Mouse (Mus musculus): ENCODE results near the gene Invs.
"Not testable (repeated sequence)": the region's sequence is repeated elsewhere in the genome, so short reads cannot be mapped to it uniquely, and the experiment has no call there.

Invs gene

GRCm38 (mm10) chr4:48328042-48328441 lies 48.5 kb downstream of the Invs start:
- no peak for DNase-seq

- DNase-seq: peak; percentile 12
These were observed 53.0 kb downstream of the Invs start for GRCm38 (mm10) chr4:48332453-48333051.

GRCm38 (mm10) chr4:48334927-48335763 lies 55.6 kb downstream of the Invs start:
- no peak for DNase-seq

GRCm38 (mm10) chr4:48342705-48343104 lies 63.1 kb downstream of the Invs start:
- no peak for DNase-seq

GRCm38 (mm10) chr4:48362367-48362766 lies 82.8 kb downstream of the Invs start:
- DNase-seq: no peak

- DNase-seq: no peak
These were observed 91.5 kb downstream of the Invs start for GRCm38 (mm10) chr4:48371037-48371436.

- peak; percentile 89 for DNase-seq
These were observed 101.4 kb downstream of the Invs start for GRCm38 (mm10) chr4:48380940-48381339.

GRCm38 (mm10) chr4:48382506-48382905 lies 102.9 kb downstream of the Invs start:
- DNase-seq: no peak

- DNase-seq: no peak
These were observed 117.4 kb downstream of the Invs start for GRCm38 (mm10) chr4:48396949-48397348.

- DNase-seq: no peak
These were observed 123.6 kb downstream of the Invs start for GRCm38 (mm10) chr4:48403066-48403640.

- DNase-seq: not testable (repeated sequence)
These were observed 126.3 kb downstream of the Invs start for GRCm38 (mm10) chr4:48405724-48406491.

GRCm38 (mm10) chr4:48407350-48408039 lies 127.9 kb downstream of the Invs start:
- peak; percentile 62 for DNase-seq

- no peak for DNase-seq
These were observed 133.9 kb downstream of the Invs start for GRCm38 (mm10) chr4:48413473-48413872.

GRCm38 (mm10) chr4:48415838-48416335 lies 136.3 kb downstream of the Invs start:
- no peak for DNase-seq

- peak; percentile 38 for DNase-seq
These were observed 139.4 kb downstream of the Invs start for GRCm38 (mm10) chr4:48418831-48419468.

- DNase-seq: no peak
These were observed 143.1 kb downstream of the Invs start for GRCm38 (mm10) chr4:48422633-48423032.

GRCm38 (mm10) chr4:48423738-48424137 lies 144.2 kb downstream of the Invs start:
- DNase-seq: no peak

GRCm38 (mm10) chr4:48427413-48427812 lies 147.9 kb downstream of the Invs start:
- DNase-seq: no peak

- DNase-seq: no peak
These were observed 148.5 kb downstream of the Invs start for GRCm38 (mm10) chr4:48428054-48428453.

GRCm38 (mm10) chr4:48454106-48454773 lies 174.7 kb downstream of the Invs start:
- peak; percentile 9 for DNase-seq

GRCm38 (mm10) chr4:48458436-48458835 lies 178.9 kb downstream of the Invs start:
- DNase-seq: no peak

All from lung, postnatal 36 days (tissue).